Mouse (Mus musculus): ENCODE measurements at regions not wholly inside any gene's neighbourhood (a gene's known extent, or its start where the extent isn't known, plus 50 kb on each side); places are given as distances from the start of the nearest gene placed in this dataset.
A peak's percentile ranks its signal among the peaks of the same experiment; 100 is the strongest.

DNA sequence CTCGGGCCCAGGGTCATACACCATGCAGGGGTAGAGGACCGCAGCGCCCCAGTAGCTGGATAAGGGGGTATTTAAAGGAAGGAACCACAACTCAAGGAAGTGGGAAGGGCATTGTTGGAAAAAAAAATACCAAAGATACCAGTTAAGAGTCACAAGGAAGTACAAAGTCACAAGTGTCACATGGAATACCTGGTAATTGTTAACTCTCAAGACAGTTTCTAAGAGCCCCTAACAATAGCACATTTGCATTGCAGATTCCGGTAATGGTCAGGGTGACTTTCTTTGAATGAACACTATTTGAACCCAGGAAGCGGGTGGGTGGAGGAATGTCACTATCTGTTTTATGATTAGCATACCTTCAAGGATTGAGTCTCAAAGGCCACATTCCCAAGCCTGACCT is 653.8 kb downstream of the Gm37988 start:
- peak; percentile 65 for DNase-seq (ENCODE audit: low read depth, low spot score)
